Mouse (Mus musculus) limb, embryonic 10.5 days (tissue): ENCODE results near the gene Pdzrn4. TPM values are rescaled to one million over a fixed set of nuclear protein-coding genes. Genes with fewer than 3 reads are reported as not detected.
"Not testable (repeated sequence)": the region's sequence is repeated elsewhere in the genome, so short reads cannot be mapped to it uniquely, and the experiment has no call there.

Experiments used
- DNase-seq: peaks from one replicate; pipeline ENCODE4 v3.0.0-alpha.2; 2017; ENCODE audit warnings: low spot score
- H3K27ac ChIP-seq: fragments of 300-500 bp; sonication (generic); 2 replicates; pipeline ENCODE4 v1.5.1; 2016; ENCODE audit warnings: mild to moderate bottlenecking
- H3K27me3 ChIP-seq: fragments of 300-500 bp; sonication (generic); 2 replicates; pipeline ENCODE4 v1.6.1; 2016; ENCODE audit warnings: low read depth, mild to moderate bottlenecking; ENCODE audit not compliant: poor library complexity, severe bottlenecking
- H3K36me3 ChIP-seq: fragments of 300-500 bp; sonication (generic); 2 replicates; pipeline ENCODE4 v1.6.1; 2016; ENCODE audit warnings: mild to moderate bottlenecking, moderate library complexity
- H3K4me1 ChIP-seq: fragments of 300-500 bp; sonication (generic); 2 replicates; pipeline ENCODE4 v1.6.1; 2016
- H3K4me3 ChIP-seq: fragments of 300-500 bp; sonication (generic); 2 replicates; pipeline ENCODE4 v1.5.1; 2016; ENCODE audit warnings: mild to moderate bottlenecking, moderate library complexity
- H3K9me3 ChIP-seq: fragments of 300-500 bp; sonication (generic); replicated peaks from 2 replicates; pipeline ENCODE4 v1.6.1; 2016; ENCODE audit warnings: mild to moderate bottlenecking
- WGBS: fragments of 180-500 bp; shearing (Covaris S2); methylation state at CpG from one replicate; pipeline ENCODE4 v1.1.7; 2016; 5-methylcytosine and 5-hydroxymethylcytosine counted together
- polyA plus RNA-seq: library from polyadenylated mRNA; unstranded; fragments of >200 nt; fragmentation: Nextera tagmentation; extraction: Ambion mirVana; gene quantifications from 2 replicates; pipeline ENCODE4 v1.2.1, GENCODE M21; 2016

Pdzrn4 gene
- polyA plus RNA-seq, result 0.40 and 1.2 TPM in 2 replicates

DNA sequence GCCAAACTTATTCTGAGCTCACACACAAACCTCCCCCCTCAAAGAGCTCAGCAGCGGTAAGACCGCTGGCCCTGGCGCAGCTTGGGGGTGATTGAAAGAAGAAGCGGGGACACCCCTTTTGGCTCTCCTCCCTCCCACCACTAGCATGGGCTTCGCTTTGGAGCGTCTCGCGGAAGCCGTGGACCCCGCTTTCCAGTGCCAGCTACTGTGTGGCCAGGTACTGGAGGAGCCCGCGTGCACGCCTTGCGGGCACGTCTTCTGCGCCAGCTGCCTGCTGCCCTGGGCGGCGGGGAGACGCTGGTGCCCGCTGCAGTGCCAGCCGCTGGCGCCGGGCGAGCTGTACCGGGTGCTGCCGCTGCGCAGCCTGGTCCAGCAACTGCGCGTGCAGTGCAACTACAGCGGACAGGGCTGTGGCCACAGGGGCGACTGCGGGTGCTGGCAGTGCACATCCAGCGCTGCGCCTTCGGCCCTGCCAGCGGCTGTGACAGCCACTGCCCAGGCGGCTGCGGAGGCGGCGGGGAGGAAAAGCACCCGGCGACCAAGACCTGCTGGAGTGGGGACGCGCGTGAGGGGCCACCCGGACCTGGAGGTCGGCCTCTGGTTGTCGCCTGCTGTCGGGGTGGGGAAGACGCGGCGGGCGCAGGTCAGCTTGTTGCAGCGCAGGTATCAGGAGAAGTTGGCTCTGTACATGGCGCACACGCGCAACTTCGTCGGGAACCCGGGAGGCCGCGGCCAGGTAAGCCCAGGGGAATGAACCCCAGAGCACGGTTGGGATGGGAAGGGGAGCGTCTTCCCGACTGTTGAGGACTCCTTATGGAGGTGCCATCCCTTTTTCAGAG is at the start of gene Pdzrn4:
Gene Pdzrn4, plus strand, starts transcription at position 112 of the 839 bp plus-strand sequence.
- peak within 1 kb of the TSS; percentile 53 for H3K27ac ChIP-seq

DNA sequence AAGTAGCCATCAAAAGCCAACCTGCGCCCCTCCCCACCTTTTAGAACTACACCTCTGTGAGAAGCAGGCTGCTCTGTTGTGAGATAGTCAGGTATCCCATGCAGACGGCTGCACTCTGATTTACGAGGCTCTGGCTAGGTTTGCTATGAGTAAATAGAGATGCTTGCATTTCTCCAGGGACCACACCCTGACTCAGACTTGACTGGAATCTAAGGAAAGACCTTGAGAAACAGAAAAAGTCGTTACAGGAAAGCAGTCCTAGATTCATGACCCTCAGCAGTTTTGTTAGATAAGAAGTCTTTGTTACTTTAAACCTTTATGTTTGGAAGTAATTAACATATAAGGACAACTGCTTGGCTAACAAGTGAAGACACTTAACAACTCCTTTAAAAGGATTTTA is 49.3 kb upstream of the Pdzrn4 start:
- no peak for DNase-seq
- Histone ChIP-seq H3K9me3 (no peaks in the 10 kb centered on the region), H3K36me3 (no peaks in the 10 kb centered on the region), H3K4me3 (no peak overlapping the region), H3K27ac (no peak overlapping the region), H3K27me3 (no peaks in the 10 kb centered on the region), H3K4me1 (peaks cover 4% of the 10 kb centered on the region)
- 52% methylated on average over 4 of the region's 4 CpGs for WGBS

More for the DNA sequence above, at the start of gene Pdzrn4:
- peak within 1 kb of the TSS; percentile 59 for H3K4me3 ChIP-seq
- no peaks in the 10 kb centered on the region for H3K9me3 ChIP-seq
- no peaks in the 10 kb centered on the region for H3K36me3 ChIP-seq
- peaks cover 51% of the 10 kb centered on the region for H3K27me3 ChIP-seq
- H3K4me1 ChIP-seq, result peaks cover 30% of the 10 kb centered on the region
- under 1% methylated on average over 65 of the region's 65 CpGs for WGBS
- peak; percentile 70 for DNase-seq

DNA sequence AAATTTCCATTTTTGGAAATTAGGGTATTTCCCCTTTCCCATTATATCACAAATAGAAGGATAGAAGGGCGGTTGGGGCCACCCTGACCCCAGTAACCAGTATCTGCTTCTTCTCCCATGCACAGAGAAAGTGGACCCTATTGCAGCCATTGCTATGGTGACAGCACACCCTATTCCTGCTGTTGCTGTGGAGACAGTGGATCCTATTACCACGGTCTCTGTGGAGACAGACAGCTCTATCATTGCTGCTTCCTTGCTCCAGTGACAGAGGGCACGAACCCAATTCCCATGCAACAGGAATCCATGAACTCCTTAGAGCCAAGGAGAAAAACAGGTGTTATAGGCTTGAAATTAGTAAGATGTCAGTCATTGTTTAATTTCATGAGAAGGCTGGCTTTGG is 48.8 kb upstream of the Pdzrn4 start:
- Histone ChIP-seq H3K27ac (no peak overlapping the region), H3K27me3 (no peaks in the 10 kb centered on the region), H3K36me3 (no peaks in the 10 kb centered on the region), H3K4me3 (no peak overlapping the region), H3K4me1 (peaks cover 4% of the 10 kb centered on the region), H3K9me3 (no peaks in the 10 kb centered on the region)
- 33% methylated on average over 3 of the region's 3 CpGs for WGBS
- no peak for DNase-seq

DNA sequence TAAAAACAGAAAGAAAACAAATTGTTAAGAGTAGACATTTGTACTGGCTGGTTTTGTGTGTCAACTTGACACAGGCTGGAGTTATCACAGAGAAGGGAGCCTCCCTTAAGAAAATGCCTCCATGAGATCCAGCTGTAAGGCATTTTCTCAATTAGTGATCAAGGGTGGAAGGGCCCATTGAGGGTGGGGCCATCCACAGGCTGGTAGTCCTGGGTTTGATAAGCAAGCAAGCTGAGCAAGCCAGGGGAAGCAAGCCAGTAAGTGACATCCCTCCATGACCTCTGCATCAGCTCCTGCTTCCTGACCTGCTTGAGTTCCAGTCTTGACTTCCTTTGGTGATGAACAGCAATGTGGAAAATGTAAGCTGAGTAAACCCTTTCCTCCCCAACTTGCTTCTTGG is 48.2 kb upstream of the Pdzrn4 start:
- not testable (repeated sequence) for H3K9me3 ChIP-seq, DNase-seq, H3K27me3 ChIP-seq, H3K27ac ChIP-seq, H3K36me3 ChIP-seq, H3K4me1 ChIP-seq, H3K4me3 ChIP-seq

DNA sequence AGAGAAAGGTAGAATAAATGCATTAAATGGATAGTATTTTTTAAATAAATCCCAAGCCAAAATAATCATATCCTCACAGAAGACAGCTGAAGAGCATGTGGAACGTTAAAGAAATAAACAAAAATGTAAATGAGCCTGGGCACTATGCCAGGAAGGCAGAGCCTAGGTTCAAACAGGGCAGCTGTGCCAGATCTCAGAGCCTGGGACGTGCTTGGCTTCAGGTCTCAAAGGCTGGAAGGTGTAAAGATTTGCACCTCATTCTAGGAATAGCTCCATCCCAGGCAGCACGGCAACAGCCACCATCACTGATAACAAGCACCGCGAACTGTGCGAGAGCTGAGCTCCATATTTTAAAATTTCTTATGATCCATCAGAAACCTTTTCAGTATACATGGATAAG is 32.5 kb upstream of the Pdzrn4 start:
- WGBS, result 58% methylated on average over 6 of the region's 6 CpGs
- H3K4me1 ChIP-seq, result no peaks in the 10 kb centered on the region
- no peaks in the 10 kb centered on the region for H3K27me3 ChIP-seq
- H3K9me3 ChIP-seq, result no peaks in the 10 kb centered on the region
- no peak overlapping the region for H3K27ac ChIP-seq
- no peaks in the 10 kb centered on the region for H3K36me3 ChIP-seq
- H3K4me3 ChIP-seq, result no peak overlapping the region
- DNase-seq, result no peak

DNA sequence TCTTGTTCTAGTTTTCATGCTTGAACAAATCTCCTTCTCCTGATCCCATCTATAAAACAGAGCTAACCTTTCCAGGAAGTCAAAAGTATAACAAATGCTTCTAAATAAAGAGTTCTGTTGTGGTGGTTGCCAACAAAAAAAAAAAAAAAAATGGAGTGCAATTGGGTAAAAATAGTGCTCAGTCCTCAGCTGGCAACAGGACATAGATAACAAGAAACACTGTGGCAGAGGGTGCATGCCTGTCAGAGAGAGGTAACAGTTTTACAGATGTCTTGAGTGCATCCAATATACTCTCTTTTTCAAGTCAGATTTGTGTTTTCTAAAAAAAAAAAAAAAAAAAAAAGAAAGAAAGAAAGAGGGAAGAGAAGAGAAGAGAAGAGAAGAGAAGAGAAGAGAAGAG is 32.1 kb upstream of the Pdzrn4 start:
- no peak overlapping the region for H3K27ac ChIP-seq
- no peaks in the 10 kb centered on the region for H3K4me1 ChIP-seq
- DNase-seq, result no peak
- H3K36me3 ChIP-seq, result no peaks in the 10 kb centered on the region
- H3K27me3 ChIP-seq, result no peaks in the 10 kb centered on the region
- H3K4me3 ChIP-seq, result no peak overlapping the region
- H3K9me3 ChIP-seq, result no peaks in the 10 kb centered on the region

DNA sequence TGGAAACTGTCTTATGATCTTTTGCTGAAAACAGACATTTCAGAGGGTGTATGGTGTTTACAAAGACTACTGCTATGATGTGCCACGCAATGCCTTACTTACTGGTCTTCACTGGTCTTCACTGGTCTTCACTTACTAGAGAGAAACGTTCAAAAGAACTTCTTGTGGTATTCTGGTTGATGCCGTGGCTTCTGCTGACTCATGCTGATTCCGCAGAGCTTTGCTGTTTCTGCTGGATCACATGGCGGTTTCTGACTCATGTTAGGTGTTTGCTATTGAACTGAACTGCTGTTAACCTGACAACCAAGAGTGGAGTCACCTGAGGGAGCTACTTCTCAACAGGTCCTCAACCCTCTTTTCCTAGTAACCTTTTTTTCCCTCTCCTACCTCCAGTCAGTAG is 1.9 kb upstream of the Pdzrn4 start:
- 85% methylated on average over 5 of the region's 5 CpGs for WGBS
- no peak overlapping the region for H3K4me3 ChIP-seq
- H3K27me3 ChIP-seq, result peaks cover 51% of the 10 kb centered on the region
- no peaks in the 10 kb centered on the region for H3K9me3 ChIP-seq
- peaks cover 30% of the 10 kb centered on the region for H3K4me1 ChIP-seq
- no peaks in the 10 kb centered on the region for H3K36me3 ChIP-seq
- H3K27ac ChIP-seq, result no peak overlapping the region
- no peak for DNase-seq

DNA sequence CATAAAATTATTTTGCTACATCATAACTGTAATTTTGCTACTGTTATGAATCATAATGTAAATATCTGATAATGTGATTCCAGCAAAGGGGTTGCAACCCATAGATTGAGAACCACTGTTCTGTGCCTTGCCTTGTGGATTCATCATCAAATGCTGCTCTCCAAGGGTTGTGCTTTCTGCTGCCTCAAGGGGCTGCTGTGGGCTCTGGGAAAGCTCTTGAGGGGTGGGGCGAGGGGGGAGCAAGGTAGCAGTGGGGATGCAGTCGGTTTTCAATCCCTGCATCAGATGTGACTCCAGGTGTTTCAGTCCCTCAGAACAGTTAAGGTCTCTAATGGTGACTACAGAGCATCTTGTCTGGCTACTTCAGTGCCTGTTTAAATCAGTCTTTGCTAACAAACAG is 2.1 kb downstream of the Pdzrn4 start:
- Histone ChIP-seq H3K36me3 (no peaks in the 10 kb centered on the region), H3K4me3 (no peak overlapping the region), H3K27me3 (peaks cover 46% of the 10 kb centered on the region), H3K9me3 (no peaks in the 10 kb centered on the region), H3K27ac (no peak overlapping the region), H3K4me1 (peaks cover 30% of the 10 kb centered on the region)
- WGBS, result 55% methylated on average over 2 of the region's 2 CpGs
- no peak for DNase-seq

DNA sequence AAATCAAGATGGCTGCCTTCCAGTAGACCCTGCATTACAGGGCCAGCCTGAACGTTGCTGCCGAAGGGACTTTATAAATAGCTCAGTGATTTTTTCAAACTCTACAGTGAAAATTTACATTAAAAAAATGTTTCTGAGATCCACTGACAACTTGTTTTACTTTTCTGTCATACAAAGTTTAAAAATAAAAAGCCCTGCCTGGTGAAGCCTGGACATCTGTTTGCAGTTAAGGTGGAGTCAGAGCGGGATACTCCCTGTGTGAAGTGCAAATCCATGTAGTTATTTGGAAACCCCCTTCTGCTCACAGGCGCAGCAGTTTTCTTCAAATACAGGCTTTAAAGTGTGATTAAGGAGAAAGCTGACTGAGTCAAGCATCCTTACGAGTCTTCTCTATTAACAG is 2.6 kb downstream of the Pdzrn4 start:
- H3K27ac ChIP-seq, result no peak overlapping the region
- no peak for DNase-seq
- peaks cover 46% of the 10 kb centered on the region for H3K27me3 ChIP-seq
- H3K4me1 ChIP-seq, result peaks cover 30% of the 10 kb centered on the region
- 55% methylated on average over 5 of the region's 5 CpGs for WGBS
- H3K36me3 ChIP-seq, result no peaks in the 10 kb centered on the region
- no peak overlapping the region for H3K4me3 ChIP-seq
- H3K9me3 ChIP-seq, result no peaks in the 10 kb centered on the region

DNA sequence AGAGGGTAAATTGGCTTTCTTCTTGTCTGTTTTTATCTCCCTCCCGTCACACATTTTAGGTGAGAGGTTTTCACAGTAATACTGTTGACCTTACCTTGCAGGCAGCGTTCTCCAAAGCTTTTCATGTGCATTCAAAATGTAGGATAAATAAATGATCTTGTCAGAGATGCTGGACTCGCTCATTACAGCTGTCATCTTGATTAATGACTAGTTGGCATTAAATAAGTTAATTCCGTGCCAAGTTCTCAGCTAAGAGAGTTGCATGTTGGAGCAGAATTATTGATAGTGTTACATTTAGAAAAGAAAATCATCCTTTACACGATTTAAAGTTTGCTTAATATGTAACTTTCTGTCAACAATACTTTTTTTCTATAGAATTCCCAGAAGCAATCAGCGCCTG is 4.9 kb downstream of the Pdzrn4 start:
- no peak for DNase-seq
- no peak overlapping the region for H3K27ac ChIP-seq
- no peak overlapping the region for H3K4me3 ChIP-seq
- no peaks in the 10 kb centered on the region for H3K9me3 ChIP-seq
- peaks cover 24% of the 10 kb centered on the region for H3K27me3 ChIP-seq
- H3K36me3 ChIP-seq, result no peaks in the 10 kb centered on the region
- H3K4me1 ChIP-seq, result peaks cover 27% of the 10 kb centered on the region
- WGBS, result 67% methylated on average over 6 of the region's 6 CpGs

DNA sequence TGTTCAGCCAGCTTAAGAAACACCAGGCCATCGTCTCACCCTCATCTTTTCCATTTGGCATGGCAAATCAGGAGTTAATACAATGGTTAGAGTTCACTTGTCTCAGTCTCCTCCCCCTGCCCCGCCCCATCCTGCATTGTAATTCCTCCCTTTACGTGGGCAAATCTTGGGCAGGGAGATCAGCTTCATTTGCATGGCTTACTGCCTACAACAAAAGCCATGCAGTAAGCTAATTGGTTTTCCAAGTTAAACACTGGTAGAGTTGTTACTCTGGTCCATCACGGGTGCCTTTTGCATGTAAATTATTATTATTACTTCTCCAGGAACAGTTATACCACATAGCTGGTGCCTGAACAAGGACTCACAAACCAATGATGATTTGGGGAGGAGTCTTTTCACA is 18.6 kb downstream of the Pdzrn4 start:
- Histone ChIP-seq H3K27me3 (no peaks in the 10 kb centered on the region), H3K36me3 (no peaks in the 10 kb centered on the region), H3K4me3 (no peak overlapping the region), H3K4me1 (peaks cover 32% of the 10 kb centered on the region), H3K27ac (no peak overlapping the region), H3K9me3 (no peaks in the 10 kb centered on the region)
- no peak for DNase-seq
- WGBS, result 25% methylated on average over 4 of the region's 4 CpGs

DNA sequence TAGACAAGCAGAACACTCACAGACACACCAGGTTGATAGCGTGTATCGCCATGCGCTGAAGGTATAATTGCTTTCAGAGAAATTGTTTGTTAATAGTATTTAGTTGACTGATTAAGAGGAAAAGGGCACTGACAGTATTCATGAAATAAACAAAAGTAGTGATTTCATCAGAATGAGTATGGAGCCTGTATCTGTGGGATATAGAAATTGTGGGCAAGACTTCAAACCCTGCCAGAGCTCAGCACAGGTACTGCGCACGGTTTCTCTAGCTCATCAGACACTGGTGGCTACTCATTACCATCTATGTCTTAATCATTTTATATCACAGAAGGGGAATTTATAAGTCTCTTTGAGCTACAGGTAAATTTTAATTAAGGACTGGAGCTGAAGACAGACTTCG is 19.5 kb downstream of the Pdzrn4 start:
- H3K4me1 ChIP-seq, result peaks cover 32% of the 10 kb centered on the region
- no peak overlapping the region for H3K4me3 ChIP-seq
- H3K27ac ChIP-seq, result no peak overlapping the region
- no peaks in the 10 kb centered on the region for H3K9me3 ChIP-seq
- H3K36me3 ChIP-seq, result no peaks in the 10 kb centered on the region
- DNase-seq, result no peak
- WGBS, result 93% methylated on average over 6 of the region's 6 CpGs
- no peaks in the 10 kb centered on the region for H3K27me3 ChIP-seq

DNA sequence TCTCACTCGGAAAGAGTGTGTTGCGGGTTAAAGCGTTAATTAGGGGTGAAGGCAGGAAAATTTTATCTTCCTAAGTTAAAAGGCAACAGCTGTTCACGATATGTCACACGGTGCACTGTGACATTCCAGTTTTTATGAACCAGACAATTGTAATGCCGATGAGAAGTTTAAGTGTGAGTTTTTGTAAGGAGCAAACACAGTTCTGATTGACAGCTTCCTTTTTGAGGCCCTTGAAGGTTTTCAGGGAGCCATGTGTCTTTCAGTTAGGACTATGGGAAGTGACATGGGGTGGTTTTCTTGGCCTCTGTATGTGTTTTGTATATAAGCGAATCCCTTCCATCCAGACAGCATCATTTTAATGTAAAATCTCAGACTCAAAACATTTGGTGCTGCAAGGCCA is 20.0 kb downstream of the Pdzrn4 start:
- H3K4me1 ChIP-seq, result peaks cover 32% of the 10 kb centered on the region
- WGBS, result 62% methylated on average over 7 of the region's 7 CpGs
- DNase-seq, result no peak
- H3K4me3 ChIP-seq, result no peak overlapping the region
- H3K27me3 ChIP-seq, result no peaks in the 10 kb centered on the region
- no peaks in the 10 kb centered on the region for H3K9me3 ChIP-seq
- no peaks in the 10 kb centered on the region for H3K36me3 ChIP-seq
- H3K27ac ChIP-seq, result no peak overlapping the region

DNA sequence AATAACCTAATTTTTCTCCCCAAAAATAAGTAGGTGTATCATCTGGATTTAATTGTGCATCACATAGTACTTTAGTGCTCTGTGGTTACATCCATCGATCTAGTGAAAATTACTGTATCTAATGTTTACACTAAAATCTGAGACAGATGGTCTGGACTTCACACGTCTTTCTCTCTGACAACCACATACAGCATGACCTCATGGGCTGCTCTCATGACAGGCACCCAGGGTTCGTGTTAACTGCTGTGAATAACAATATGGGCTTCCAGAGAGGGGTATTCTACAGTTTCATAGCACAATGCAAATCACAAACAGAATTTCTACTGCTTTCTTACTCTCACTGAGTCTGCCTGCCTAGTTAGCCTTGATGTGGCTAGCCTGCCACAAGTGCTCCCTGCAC is 20.4 kb downstream of the Pdzrn4 start:
- no peaks in the 10 kb centered on the region for H3K27me3 ChIP-seq
- WGBS, result 58% methylated on average over 3 of the region's 3 CpGs
- no peak overlapping the region for H3K27ac ChIP-seq
- no peaks in the 10 kb centered on the region for H3K36me3 ChIP-seq
- peaks cover 32% of the 10 kb centered on the region for H3K4me1 ChIP-seq
- H3K9me3 ChIP-seq, result no peaks in the 10 kb centered on the region
- DNase-seq, result no peak
- H3K4me3 ChIP-seq, result no peak overlapping the region
